Mouse (Mus musculus): ENCODE measurements at regions not wholly inside any gene's neighbourhood (a gene's known extent, or its start where the extent isn't known, plus 50 kb on each side); places are given as distances from the start of the nearest gene placed in this dataset.
"Not testable (repeated sequence)": the region's sequence is repeated elsewhere in the genome, so short reads cannot be mapped to it uniquely, and the experiment has no call there.

GRCm38 (mm10) chr9:116425400-116425799 lies 250.2 kb upstream of the Tgfbr2 start:
- H3K4me1 ChIP-seq; ATAC-seq (ENCODE audit: low FRiP score); H3K4me3 ChIP-seq (replicated peaks); H3K4me2 ChIP-seq; H3K9ac ChIP-seq (replicated peaks); H3K27ac ChIP-seq (replicated peaks); H3K36me3 ChIP-seq; H3K9me3 ChIP-seq (replicated peaks); H3K27me3 ChIP-seq (replicated peaks): not testable (repeated sequence)
- 89% methylated on average over 9 of the region's 9 CpGs for WGBS

- WGBS = 67% methylated on average over 4 of the region's 4 CpGs
- H3K9me3 ChIP-seq (replicated peaks) = 0 out of 2 replicates have a peak, but pooled peaks cover 3% of the 10 kb centered on the region
- no peak overlapping the region for H3K4me2 ChIP-seq
- no peak overlapping the region for H3K4me3 ChIP-seq (replicated peaks)
- H3K27me3 ChIP-seq (replicated peaks) = no peaks in the 10 kb centered on the region
- no peak for ATAC-seq (ENCODE audit: low FRiP score)
- no peaks in the 10 kb centered on the region for H3K36me3 ChIP-seq
- H3K27ac ChIP-seq (replicated peaks) = no peak overlapping the region
- H3K9ac ChIP-seq (replicated peaks) = no peak overlapping the region
- no peaks in the 10 kb centered on the region for H3K4me1 ChIP-seq
Observed at GRCm38 (mm10) chr9:116415021-116415420, 239.9 kb upstream of the Tgfbr2 start.

- Histone ChIP-seq H3K4me1 (no peaks in the 10 kb centered on the region), H3K27me3 (replicated peaks) (no peaks in the 10 kb centered on the region), H3K9me3 (replicated peaks) (no peaks in the 10 kb centered on the region), H3K36me3 (no peaks in the 10 kb centered on the region), H3K9ac (replicated peaks) (no peak overlapping the region), H3K4me2 (no peak overlapping the region), H3K27ac (replicated peaks) (no peak overlapping the region), H3K4me3 (replicated peaks) (no peak overlapping the region)
- 46% methylated on average over 5 of the region's 5 CpGs for WGBS
- ATAC-seq (ENCODE audit: low FRiP score) = no peak
Observed at GRCm38 (mm10) chr9:116411067-116411466, 235.9 kb upstream of the Tgfbr2 start.

DNA sequence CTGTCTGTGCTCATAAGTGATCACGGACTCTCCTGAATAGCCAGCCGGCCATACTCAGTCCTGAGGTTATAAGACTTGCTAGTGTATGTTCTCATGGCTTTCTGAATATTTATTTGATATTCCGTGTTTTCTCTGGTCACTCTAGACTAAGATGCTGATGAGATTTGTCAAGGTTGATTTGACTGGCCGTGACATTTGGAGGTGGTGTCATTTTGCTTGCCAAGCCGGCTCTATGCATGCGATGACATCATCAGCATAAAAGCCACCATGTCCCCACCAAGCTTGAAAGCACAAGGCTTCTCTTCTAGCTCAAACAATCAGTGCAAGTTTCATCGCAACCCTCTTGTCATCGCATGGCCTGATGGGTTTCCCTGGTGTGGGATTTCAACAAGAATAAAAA lies 235.3 kb upstream of the Tgfbr2 start:
- Histone ChIP-seq H3K27ac (replicated peaks) (no peak overlapping the region), H3K4me2 (no peak overlapping the region), H3K9me3 (replicated peaks) (no peaks in the 10 kb centered on the region), H3K36me3 (no peaks in the 10 kb centered on the region), H3K4me3 (replicated peaks) (no peak overlapping the region), H3K9ac (replicated peaks) (no peak overlapping the region), H3K4me1 (no peaks in the 10 kb centered on the region), H3K27me3 (replicated peaks) (no peaks in the 10 kb centered on the region)
- 95% methylated on average over 8 of the region's 8 CpGs for WGBS
- no peak for ATAC-seq (ENCODE audit: low FRiP score)

DNA sequence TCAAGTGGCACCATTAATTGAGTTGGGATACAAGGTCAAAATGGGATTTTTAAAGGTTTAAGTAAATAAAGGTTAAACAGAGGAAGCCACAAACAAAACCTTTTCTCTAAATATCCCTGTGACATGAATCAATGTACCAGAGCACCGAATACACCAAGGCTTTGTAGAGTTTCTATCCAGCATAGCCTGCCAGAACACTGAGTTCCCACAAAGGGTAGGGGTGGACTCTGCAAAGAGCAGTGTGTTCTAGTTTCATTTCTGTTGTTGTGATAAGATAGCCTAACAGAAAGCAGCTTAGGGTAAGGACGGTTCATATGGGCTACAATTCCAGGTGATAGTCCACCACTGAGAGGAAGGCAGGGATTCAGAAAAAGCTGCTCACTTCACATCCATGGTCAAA lies 233.0 kb upstream of the Tgfbr2 start:
- ATAC-seq (ENCODE audit: low FRiP score) = no peak
- no peaks in the 10 kb centered on the region for H3K9me3 ChIP-seq (replicated peaks)
- H3K4me1 ChIP-seq = no peaks in the 10 kb centered on the region
- no peak overlapping the region for H3K4me3 ChIP-seq (replicated peaks)
- no peak overlapping the region for H3K4me2 ChIP-seq
- H3K27me3 ChIP-seq (replicated peaks) = no peaks in the 10 kb centered on the region
- H3K9ac ChIP-seq (replicated peaks) = no peak overlapping the region
- no peaks in the 10 kb centered on the region for H3K36me3 ChIP-seq
- 93% methylated on average over 2 of the region's 2 CpGs for WGBS
- H3K27ac ChIP-seq (replicated peaks) = no peak overlapping the region

DNA sequence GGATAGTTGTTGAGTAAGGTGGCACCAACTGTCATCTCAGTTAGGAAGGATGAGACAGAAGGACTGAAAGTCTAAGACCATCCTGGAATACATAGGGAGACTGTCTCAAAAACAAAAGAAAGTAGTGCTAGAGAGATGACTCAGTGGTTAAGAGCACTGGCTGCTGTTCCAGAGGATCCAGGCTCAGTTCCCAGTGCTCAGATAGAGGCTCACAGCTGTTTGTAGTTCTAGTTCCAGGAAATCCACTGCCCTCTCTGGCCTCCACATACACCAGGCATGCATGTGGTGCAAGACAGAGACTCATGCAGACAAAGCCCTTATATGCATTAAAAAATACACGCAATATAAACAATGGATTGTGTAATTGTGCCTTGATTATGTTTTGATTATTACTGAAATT lies 229.9 kb upstream of the Tgfbr2 start:
- no peak overlapping the region for H3K27ac ChIP-seq (replicated peaks)
- WGBS = 89% methylated on average over 1 of the region's 1 CpGs
- no peak for ATAC-seq (ENCODE audit: low FRiP score)

GRCm38 (mm10) chr9:116401821-116402220 lies 226.7 kb upstream of the Tgfbr2 start:
- H3K9ac ChIP-seq (replicated peaks) = no peak overlapping the region
- H3K36me3 ChIP-seq = no peaks in the 10 kb centered on the region
- no peaks in the 10 kb centered on the region for H3K9me3 ChIP-seq (replicated peaks)
- H3K4me1 ChIP-seq = no peaks in the 10 kb centered on the region
- no peak overlapping the region for H3K4me3 ChIP-seq (replicated peaks)
- ATAC-seq (ENCODE audit: low FRiP score) = no peak
- no peak overlapping the region for H3K4me2 ChIP-seq
- H3K27ac ChIP-seq (replicated peaks) = no peak overlapping the region
- 85% methylated on average over 7 of the region's 7 CpGs for WGBS
- H3K27me3 ChIP-seq (replicated peaks) = no peaks in the 10 kb centered on the region

More for the DNA sequence above, 229.9 kb upstream of the Tgfbr2 start:
- no peak overlapping the region for H3K9ac ChIP-seq (replicated peaks)
- no peaks in the 10 kb centered on the region for H3K27me3 ChIP-seq (replicated peaks)
- no peaks in the 10 kb centered on the region for H3K36me3 ChIP-seq
- H3K4me2 ChIP-seq = no peak overlapping the region
- no peaks in the 10 kb centered on the region for H3K4me1 ChIP-seq
- no peaks in the 10 kb centered on the region for H3K9me3 ChIP-seq (replicated peaks)
- H3K4me3 ChIP-seq (replicated peaks) = no peak overlapping the region

DNA sequence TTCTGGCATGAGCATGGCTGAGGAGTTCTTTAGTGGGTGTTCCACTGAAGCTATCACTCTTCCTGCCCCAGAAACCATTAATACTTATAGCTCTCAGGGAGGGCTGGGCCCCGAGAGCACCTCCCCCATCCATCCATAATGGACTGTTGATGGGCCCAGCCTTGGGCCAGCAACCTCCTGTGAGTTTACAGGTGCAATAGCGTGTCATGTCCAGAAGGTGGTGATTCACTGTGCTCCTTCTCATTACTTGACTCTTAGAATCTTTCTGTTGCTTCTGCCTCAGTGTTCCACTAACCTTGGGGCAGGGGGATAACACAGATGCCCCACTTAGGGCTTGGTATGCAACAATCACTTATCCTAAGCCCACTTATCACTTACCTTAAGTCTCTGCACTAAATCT lies 225.1 kb upstream of the Tgfbr2 start:
- H3K4me1 ChIP-seq = no peaks in the 10 kb centered on the region
- no peaks in the 10 kb centered on the region for H3K36me3 ChIP-seq
- no peaks in the 10 kb centered on the region for H3K9me3 ChIP-seq (replicated peaks)
- H3K4me3 ChIP-seq (replicated peaks) = no peak overlapping the region
- no peaks in the 10 kb centered on the region for H3K27me3 ChIP-seq (replicated peaks)
- no peak overlapping the region for H3K9ac ChIP-seq (replicated peaks)
- H3K27ac ChIP-seq (replicated peaks) = no peak overlapping the region
- no peak overlapping the region for H3K4me2 ChIP-seq
- 49% methylated on average over 2 of the region's 2 CpGs for WGBS
- ATAC-seq (ENCODE audit: low FRiP score) = no peak

DNA sequence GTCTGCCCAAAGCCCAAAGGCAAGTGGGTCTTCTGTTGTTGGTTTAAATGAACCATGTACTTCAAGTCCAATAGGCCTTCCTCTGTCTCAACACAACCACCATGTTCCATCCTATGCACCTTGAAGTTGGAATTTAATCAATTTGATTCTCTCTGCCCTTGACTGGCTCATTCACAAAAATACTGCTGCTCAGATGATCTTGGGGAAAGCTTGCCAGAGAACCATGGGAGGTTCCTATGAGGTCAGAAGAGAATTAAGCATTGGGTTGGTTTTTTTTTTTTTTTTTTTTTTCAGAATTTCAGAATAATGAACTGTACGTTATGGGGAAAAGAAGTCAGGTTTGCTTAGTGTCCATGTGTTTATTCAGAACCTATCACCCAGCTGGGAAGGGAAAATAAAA lies 224.1 kb upstream of the Tgfbr2 start:
- Histone ChIP-seq H3K4me2 (no peak overlapping the region), H3K27me3 (replicated peaks) (no peaks in the 10 kb centered on the region), H3K9ac (replicated peaks) (no peak overlapping the region), H3K36me3 (no peaks in the 10 kb centered on the region), H3K4me3 (replicated peaks) (no peak overlapping the region), H3K9me3 (replicated peaks) (no peaks in the 10 kb centered on the region), H3K27ac (replicated peaks) (no peak overlapping the region), H3K4me1 (no peaks in the 10 kb centered on the region)
- ATAC-seq (ENCODE audit: low FRiP score) = no peak
- WGBS = 84% methylated on average over 1 of the region's 1 CpGs

GRCm38 (mm10) chr9:116392258-116392657 lies 217.1 kb upstream of the Tgfbr2 start:
- H3K4me2 ChIP-seq = no peak overlapping the region
- H3K4me1 ChIP-seq = no peaks in the 10 kb centered on the region
- H3K9ac ChIP-seq (replicated peaks) = no peak overlapping the region
- H3K36me3 ChIP-seq = no peaks in the 10 kb centered on the region
- WGBS = 37% methylated on average over 8 of the region's 8 CpGs
- ATAC-seq (ENCODE audit: low FRiP score) = no peak
- H3K9me3 ChIP-seq (replicated peaks) = no peaks in the 10 kb centered on the region
- H3K27me3 ChIP-seq (replicated peaks) = no peaks in the 10 kb centered on the region
- no peak overlapping the region for H3K27ac ChIP-seq (replicated peaks)
- no peak overlapping the region for H3K4me3 ChIP-seq (replicated peaks)

GRCm38 (mm10) chr9:116389781-116390180 lies 214.6 kb upstream of the Tgfbr2 start:
- H3K9me3 ChIP-seq (replicated peaks) = no peaks in the 10 kb centered on the region
- no peak overlapping the region for H3K27ac ChIP-seq (replicated peaks)
- no peak overlapping the region for H3K4me3 ChIP-seq (replicated peaks)
- ATAC-seq (ENCODE audit: low FRiP score) = no peak
- no peaks in the 10 kb centered on the region for H3K36me3 ChIP-seq
- no peaks in the 10 kb centered on the region for H3K4me1 ChIP-seq
- WGBS = 89% methylated on average over 3 of the region's 3 CpGs
- no peak overlapping the region for H3K4me2 ChIP-seq
- no peak overlapping the region for H3K9ac ChIP-seq (replicated peaks)
- H3K27me3 ChIP-seq (replicated peaks) = no peaks in the 10 kb centered on the region

DNA sequence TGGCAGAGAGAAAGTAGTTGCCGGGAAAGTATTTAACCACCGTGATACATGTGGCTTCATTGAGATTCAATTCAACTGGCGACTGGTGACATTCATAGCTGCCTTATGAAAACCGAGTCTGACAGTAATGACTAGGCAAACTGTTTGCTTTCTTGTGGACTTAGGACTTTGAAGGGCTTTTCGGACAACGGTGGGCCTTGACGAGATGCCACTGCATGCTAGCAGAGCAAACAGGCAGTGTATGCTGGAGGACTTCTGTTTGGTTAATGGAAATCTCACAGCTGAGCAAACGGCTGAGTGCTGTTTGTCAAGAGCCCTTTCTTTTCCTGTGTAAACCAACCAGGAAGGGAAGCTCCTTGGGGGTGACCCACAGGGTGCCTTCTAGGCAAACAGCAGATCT lies 213.7 kb upstream of the Tgfbr2 start:
- Histone ChIP-seq H3K9me3 (replicated peaks) (no peaks in the 10 kb centered on the region), H3K9ac (replicated peaks) (no peak overlapping the region), H3K36me3 (no peaks in the 10 kb centered on the region), H3K4me1 (peaks cover 7% of the 10 kb centered on the region), H3K4me3 (replicated peaks) (no peak overlapping the region), H3K4me2 (no peak overlapping the region), H3K27ac (replicated peaks) (no peak overlapping the region), H3K27me3 (replicated peaks) (no peaks in the 10 kb centered on the region)
- 76% methylated on average over 8 of the region's 8 CpGs for WGBS
- ATAC-seq (ENCODE audit: low FRiP score) = no peak

GRCm38 (mm10) chr9:116388025-116388424 lies 212.9 kb upstream of the Tgfbr2 start:
- H3K27me3 ChIP-seq (replicated peaks) = no peaks in the 10 kb centered on the region
- 91% methylated on average over 9 of the region's 9 CpGs for WGBS
- ATAC-seq (ENCODE audit: low FRiP score) = no peak

More at GRCm38 (mm10) chr9:116388025-116388424, 212.9 kb upstream of the Tgfbr2 start:
- no peaks in the 10 kb centered on the region for H3K9me3 ChIP-seq (replicated peaks)
- H3K9ac ChIP-seq (replicated peaks) = no peak overlapping the region
- no peak overlapping the region for H3K27ac ChIP-seq (replicated peaks)
- H3K4me3 ChIP-seq (replicated peaks) = no peak overlapping the region
- no peaks in the 10 kb centered on the region for H3K36me3 ChIP-seq
- peaks cover 16% of the 10 kb centered on the region for H3K4me1 ChIP-seq
- H3K4me2 ChIP-seq = no peak overlapping the region
